Mouse (Mus musculus) E14TG2a.4 (cell line): ENCODE measurements around the gene Dtx4.

ENCODE experiments used
- CTCF ChIP-seq: conservative IDR thresholded peaks from 2 replicates; pipeline ENCODE4 v1.5.1; 2014; ENCODE audit warnings: low read length
- NANOG ChIP-seq: IDR thresholded peaks from 2 replicates; pipeline ENCODE4 v1.6.1; 2014; ENCODE audit warnings: borderline replicate concordance, low read length, mixed read lengths
- POU5F1 ChIP-seq: IDR thresholded peaks from 2 replicates; pipeline ENCODE4 v1.6.1; 2014; ENCODE audit warnings: low read length, borderline replicate concordance

GRCm38 (mm10) chr19:12427101-12427500 is 74.2 kb downstream of the Dtx4 start:
- TF ChIP-seq CTCF, result no peak
- no peak for TF ChIP-seq POU5F1
- no peak for TF ChIP-seq NANOG
